Mouse (Mus musculus): ENCODE data around the gene Pex14.

Pex14 gene

DNA sequence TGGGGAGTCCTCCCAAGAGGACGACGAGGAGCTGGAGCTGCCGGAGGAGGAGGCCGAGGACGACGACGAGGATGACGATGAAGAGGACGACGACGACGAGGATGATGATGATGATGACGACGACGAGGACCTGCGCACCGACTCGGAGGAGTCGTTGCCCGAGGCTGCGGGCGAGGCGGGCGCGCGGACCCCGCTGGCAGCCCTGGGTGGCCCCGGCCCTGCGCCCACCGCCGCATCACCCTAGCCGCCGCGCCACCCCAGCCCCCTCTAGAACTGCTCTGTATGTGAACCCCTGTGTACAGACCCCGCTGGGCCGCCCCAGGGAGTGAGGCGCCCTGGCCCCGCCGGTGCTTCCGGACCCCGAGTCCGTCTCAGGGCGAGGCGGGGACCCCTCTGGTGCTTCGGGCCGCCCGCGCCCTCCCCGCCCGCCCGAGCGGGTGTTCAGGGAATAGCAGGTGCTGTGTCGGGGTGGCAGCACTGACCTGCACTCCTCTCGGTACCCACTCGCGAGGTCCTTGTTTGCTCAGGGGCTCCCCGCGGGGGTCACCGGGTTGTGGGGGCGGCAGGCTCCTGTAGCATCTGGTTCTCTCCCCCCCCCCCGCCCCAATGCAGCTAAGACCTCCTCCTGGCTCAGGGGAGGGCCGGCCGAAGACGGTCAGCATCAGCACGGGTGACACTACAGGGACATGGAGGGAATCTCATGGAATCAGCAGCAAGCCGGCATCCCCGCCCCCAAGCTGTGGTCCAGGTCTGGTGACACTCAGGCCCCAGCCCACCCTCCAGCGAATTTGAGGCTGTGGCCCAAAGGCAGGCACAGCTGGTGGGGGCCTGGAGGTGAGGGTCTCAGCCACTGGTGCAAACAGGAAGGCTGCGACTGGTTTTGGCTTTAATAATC is 147.1 kb downstream of the Pex14 start:
- in situ Hi-C loops (cut with MboI, MseI): no loop called here

- in situ Hi-C loops (cut with MboI, MseI): no loop called here
Measured at GRCm38 (mm10) chr4:148951821-148952291, 147.8 kb downstream of the Pex14 start.

DNA sequence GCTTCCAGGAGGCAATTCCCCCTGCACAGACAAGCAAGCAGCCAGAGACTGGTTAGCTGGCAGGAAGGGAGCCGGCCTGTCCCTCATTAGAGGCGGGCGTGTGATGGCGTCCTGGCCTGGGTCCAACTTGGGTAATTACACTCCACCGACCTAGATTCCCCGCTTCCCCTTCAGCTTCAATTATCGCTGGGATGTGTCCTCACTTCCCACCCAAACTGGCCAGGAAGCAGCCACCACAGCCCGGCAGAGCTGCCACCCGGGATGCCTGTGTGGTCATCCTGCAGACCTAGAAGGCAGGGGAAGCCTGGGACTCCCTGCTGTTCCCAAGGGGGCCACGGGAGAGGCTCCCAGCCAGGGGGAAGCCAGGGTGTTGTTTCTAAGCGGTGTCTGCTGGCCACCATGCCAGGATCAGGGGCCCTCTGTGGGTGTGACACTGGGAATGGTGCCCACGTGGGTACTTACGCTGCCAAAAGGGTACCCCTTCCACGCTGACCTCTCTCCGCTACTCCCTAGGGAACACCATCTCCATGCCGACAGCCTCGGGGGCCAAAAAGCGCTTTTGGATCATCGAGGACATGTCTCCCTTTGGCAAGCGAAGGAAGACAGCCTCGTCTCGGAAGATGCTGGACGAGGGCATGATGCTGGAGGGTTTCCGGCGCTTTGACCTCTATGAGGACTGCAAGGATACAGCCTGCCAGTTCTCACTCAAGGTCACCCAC is 148.6 kb downstream of the Pex14 start:
- in situ Hi-C loops (cut with MboI, MseI): no loop called here

- in situ Hi-C loops (cut with MboI, MseI): no loop called here
Measured at GRCm38 (mm10) chr4:148950487-148950886, 149.2 kb downstream of the Pex14 start.

DNA sequence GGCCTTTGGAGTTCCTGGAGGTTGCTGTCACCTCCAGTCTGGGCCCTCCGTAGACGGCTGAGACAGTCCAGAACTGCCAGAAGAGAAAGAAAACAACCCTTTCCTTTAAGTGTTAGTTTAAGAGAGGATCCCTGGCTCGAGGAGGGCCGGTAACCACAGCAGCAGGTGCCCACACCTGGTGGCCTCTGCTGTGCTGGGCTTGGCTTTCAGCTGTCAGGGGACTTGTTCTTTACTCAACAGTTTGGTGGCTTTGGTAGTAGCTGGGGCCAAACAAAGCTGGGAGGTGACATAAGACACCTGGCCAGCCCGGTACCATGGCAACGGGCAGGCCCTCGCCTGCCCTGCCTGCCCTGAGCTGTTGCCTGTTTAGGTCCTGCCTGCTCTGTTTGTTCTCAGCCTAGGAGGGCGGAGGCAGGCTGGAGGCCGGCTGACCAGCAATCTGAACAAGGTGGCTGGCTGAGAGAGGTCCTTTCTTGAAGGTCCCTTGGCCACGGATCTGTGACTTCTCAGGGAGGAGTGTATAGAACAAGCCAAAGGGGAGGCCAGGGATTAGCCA is 151.8 kb downstream of the Pex14 start:
- in situ Hi-C loops (cut with MboI, MseI): no loop called here

- in situ Hi-C loops (cut with MboI, MseI): no loop called here
Measured at GRCm38 (mm10) chr4:148946071-148946470, 153.6 kb downstream of the Pex14 start.

DNA sequence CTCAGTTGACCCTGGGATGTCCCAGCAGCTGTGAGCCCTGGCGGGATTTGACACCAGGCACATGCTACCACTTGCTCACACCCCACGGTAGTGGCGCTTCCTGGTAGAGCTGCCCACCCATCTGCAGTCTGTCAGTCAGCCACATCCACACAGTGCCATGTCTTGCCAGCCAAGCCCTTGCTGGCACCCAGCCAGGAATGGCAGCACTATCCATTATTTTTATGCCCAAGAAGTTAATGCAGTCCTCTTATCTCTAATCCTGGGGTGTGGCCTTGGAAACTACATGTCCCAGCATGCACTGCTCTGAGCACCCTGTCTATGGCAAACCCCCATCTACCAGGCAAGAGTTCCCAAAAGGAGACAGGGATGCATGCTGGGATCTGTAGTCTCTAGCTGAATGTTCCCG is 154.2 kb downstream of the Pex14 start:
- in situ Hi-C loops (cut with MboI, MseI): no loop called here

DNA sequence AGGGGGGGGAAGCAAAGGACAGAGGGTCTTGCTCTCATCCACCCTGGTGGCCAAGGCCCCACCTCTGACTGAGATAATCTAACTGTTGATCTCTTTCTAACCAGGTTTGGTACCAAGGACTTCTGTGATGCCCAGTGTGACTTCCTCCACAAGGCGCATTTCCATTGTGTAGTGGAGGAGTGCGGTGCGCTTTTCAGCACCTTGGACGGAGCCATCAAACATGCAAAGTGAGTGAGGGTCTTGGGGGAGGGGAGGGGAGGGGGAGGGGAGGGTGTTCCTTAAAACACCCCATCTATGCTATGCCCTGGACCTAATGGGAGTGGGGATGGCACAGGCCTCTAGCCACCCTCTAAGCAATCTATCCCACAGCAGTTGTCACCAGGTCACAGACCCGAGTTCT is 156.6 kb downstream of the Pex14 start:
- in situ Hi-C loops (cut with MboI, MseI): no loop called here

DNA sequence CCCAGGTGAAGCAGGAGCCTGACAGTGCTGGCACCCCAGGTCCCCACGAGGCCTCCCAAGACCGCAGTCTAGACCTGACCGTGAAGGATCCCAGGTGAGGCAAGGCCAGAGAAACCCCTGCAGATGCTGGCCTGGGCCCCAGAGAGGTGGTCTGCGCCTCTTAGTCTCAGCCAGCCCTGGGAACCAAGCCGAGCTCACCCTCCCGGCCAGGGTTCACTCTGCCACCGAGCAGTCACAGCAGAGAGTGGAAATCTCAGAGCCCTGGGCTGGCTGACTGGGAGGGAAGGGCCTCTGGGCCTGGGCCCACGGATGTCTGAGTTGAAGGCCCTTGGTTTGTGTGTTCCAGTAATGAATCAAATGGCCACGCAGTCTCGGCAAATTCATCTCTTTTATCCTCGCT is 158.4 kb downstream of the Pex14 start:
- in situ Hi-C loops (cut with MboI, MseI): no loop called here

GRCm38 (mm10) chr4:148940674-148941211 is 158.9 kb downstream of the Pex14 start:
- in situ Hi-C loops (cut with MboI, MseI): no loop called here

DNA sequence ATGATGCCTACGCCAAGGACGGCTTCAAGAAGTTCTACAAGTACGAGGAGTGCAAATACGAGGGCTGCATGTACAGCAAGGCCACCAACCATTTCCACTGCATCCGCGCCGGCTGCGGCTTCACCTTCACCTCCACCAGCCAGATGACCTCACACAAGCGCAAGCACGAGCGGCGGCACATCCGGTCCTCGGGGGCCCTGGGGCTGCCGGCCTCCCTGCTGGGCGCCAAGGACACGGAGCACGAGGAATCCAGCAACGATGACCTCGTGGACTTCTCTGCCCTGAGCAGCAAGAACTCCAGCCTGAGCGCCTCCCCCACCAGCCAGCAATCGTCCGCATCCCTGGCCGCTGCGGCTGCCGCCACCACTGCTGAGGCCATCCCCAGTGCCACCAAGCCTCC is 161.1 kb downstream of the Pex14 start:
- in situ Hi-C loops (cut with MboI, MseI): no loop called here

DNA sequence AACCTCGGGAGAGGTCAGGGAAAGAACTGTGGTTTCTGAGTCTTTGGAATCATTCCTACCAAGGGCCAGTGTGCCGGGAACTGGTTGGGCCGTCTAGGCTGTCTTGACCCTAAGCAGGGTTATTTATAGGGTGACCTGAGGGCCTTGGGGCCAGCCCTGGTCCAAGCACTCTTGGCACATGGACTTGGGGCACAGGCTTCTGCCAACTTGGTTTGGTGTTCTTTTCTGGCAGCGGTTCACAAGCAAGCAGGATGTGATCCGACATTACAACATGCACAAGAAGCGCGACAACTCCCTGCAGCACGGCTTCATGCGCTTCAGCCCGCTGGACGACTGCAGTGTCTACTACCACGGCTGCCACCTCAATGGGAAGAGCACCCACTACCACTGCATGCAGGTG is 162.9 kb downstream of the Pex14 start:
- in situ Hi-C loops (cut with MboI, MseI): no loop called here

GRCm38 (mm10) chr4:148936111-148936510 is 163.6 kb downstream of the Pex14 start:
- in situ Hi-C loops (cut with MboI, MseI): no loop called here

DNA sequence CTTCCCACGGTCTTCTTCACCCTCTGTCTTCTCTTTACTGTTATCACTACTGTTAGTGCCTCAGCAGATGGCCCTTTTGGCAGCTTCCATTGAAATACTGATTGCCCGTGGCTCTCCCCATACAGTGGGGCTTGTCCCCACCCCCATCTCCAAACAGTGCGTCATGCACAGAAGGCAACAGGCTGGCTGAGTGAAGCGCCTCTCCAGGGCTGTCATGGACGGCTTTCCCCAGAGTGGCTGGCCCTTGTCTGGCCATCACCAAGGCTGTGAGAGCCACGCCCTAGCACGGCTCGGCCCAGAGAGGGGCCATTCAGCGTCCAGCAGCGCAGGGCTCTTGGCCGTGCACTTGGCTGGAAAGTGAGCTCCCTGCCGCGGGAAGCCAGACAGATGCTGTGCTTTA is 164.5 kb downstream of the Pex14 start:
- in situ Hi-C loops (cut with MboI, MseI): no loop called here

DNA sequence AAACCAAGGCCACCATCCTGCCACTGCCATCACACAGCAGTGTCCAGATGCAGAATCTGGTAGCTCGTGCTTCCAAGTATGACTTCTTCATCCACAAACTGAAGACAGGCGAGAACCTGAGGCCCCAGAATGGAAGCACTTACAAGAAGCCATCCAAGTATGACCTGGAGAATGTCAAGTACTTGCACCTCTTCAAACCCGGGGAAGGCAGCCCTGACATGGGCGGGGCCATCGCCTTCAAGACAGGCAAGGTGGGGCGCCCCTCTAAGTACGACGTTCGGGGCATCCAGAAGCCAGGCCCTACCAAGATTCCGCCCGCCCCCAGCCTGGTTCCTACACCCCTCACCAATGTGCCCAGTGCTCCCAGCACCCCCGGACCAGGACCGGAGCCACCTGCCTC is 166.6 kb downstream of the Pex14 start:
- in situ Hi-C loops (cut with MboI, MseI): no loop called here

DNA sequence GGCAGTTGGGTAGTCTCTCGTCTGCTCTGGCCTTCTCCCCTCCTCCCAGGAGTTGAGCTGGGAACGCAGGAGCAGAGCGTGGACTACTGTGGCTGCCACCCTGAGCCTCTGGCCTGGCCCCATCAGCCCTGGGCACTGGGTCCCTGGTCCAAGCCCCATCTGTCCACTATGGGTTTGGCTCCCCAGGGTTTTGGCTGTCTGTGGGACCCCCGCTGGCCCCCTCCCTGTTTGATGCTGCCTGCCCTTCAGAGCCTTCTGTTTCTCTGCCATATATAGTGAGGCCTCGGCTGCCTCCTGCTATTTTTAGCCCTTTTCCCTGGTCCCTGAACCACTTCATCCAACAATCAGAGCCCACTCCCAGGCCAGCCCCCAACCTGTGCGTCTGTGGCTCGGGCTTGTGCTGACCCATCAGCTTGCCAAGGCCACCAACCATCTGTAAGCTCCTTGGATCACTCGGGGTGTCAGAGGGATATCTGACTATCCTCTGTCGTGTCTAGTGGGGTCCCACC is 168.9 kb downstream of the Pex14 start:
- in situ Hi-C loops (cut with MboI, MseI): no loop called here

GRCm38 (mm10) chr4:148928876-148929275 is 170.8 kb downstream of the Pex14 start:
- in situ Hi-C loops (cut with MboI, MseI): no loop called here

GRCm38 (mm10) chr4:148928316-148928715 is 171.4 kb downstream of the Pex14 start:
- in situ Hi-C loops (cut with MboI, MseI): no loop called here

GRCm38 (mm10) chr4:148926459-148926858 is 173.2 kb downstream of the Pex14 start:
- in situ Hi-C loops (cut with MboI, MseI): no loop called here

- in situ Hi-C loops (cut with MboI, MseI): no loop called here
Measured at GRCm38 (mm10) chr4:148925589-148926359, 173.9 kb downstream of the Pex14 start.

DNA sequence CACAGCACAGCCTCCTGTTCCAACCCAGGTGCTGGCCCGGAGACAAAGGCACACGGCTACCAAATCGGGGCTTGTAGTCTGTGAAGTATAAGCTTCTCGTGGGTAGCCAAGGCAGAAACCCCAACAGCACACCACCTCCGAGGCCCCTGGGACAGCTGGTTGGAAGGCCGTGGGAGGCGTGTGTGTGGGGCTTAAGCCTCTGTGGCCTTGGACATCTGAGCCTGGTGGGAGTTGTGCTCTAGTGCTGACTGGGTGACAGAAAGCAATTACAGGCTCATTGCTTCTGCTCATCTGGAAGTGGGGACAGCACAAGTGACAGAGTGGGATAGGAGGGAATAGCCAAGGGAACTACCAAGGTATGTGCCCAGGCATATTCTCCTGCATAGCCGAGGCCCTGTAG is 175.7 kb downstream of the Pex14 start:
- in situ Hi-C loops (cut with MboI, MseI): no loop called here
